Mouse (Mus musculus): ENCODE measurements around the gene Clk2. TPM values are rescaled to one million over a fixed set of nuclear protein-coding genes. Genes with fewer than 3 reads are reported as not detected.
A peak's percentile ranks its signal among the peaks of the same experiment; 100 is the strongest.

Clk2 gene
- polyA plus RNA-seq, 1 experiment, result 48.3 TPM

DNA sequence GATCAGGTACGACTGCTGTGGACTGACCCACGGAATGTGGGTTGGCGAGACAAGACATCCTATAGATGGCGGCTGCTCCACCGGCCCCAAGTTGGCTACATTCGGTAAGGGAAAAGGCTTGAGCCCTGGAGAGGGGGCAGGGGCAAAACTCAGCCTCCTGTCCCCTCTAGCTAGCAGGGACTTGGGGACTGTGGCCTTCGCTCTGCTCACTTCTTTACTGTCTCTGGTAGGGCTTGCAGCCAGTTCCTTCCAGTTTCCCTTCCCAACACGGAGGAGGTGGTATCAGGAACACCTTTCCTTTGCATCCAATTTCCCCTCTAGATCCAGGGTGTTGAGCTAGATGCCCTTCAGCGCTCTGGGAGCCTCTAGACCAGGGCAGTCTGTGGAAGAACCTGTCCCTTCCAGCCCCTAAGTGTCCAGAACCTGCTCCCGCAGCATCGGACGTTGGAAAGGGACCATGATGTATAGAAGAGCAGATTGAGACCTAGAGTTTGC lies 60.8 kb downstream of the Clk2 start:
- TF ChIP-seq CTCF (IDR thresholded peaks at IDR 0.05; ENCODE audit: control insufficient read depth, insufficient read depth, insufficient replicate concordance, low read depth, low read length), result no peak
- TF ChIP-seq POLR2A (IDR thresholded peaks at IDR 0.05; ENCODE audit: control insufficient read depth, low read depth, low read length), result no peak
- Histone ChIP-seq H3K4me3 (ENCODE audit: control insufficient read depth, low read depth, low read length) (peak overlapping the region; percentile 89), H3K27me3 (ENCODE audit: control insufficient read depth, insufficient read depth, low read length) (no peaks in the 10 kb centered on the region), H3K27ac (ENCODE audit: control insufficient read depth, insufficient read depth, low read depth, low read length) (no peak overlapping the region; the same call in 1 of the 2 replicates), H3K36me3 (ENCODE audit: control insufficient read depth, insufficient read depth, low read length) (no peaks in the 10 kb centered on the region; the same call in 1 of the 2 replicates), H3K4me1 (ENCODE audit: control insufficient read depth, insufficient read depth, low read length) (peaks cover 20% of the 10 kb centered on the region)

DNA sequence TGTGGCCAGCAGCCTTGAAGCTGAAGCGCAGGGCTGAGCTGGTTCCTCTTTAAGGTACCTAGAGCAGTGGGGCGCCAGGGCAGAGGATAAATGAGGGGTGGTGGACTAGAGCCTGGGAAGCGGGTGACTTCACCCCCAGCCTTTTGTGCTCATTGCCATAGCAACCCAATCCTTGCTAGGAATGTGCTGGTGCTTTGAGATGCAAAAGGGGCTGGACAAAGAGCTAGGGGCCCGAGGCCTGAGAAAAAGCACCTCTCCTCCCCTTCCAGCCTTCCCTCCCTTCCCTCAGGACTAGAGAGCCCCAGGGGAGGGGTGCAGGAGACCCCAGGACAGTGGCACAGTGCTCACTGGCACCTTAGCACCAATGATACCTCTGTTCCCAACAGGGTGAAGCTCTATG lies 61.3 kb downstream of the Clk2 start:
- Histone ChIP-seq H3K4me1 (ENCODE audit: control insufficient read depth, insufficient read depth, low read length) (peaks cover 20% of the 10 kb centered on the region), H3K4me3 (ENCODE audit: control insufficient read depth, low read depth, low read length) (peak overlapping the region; percentile 89), H3K36me3 (ENCODE audit: control insufficient read depth, insufficient read depth, low read length) (no peaks in the 10 kb centered on the region; the same call in 1 of the 2 replicates), H3K27me3 (ENCODE audit: control insufficient read depth, insufficient read depth, low read length) (no peaks in the 10 kb centered on the region), H3K27ac (ENCODE audit: control insufficient read depth, insufficient read depth, low read depth, low read length) (no peak overlapping the region; the same call in 1 of the 2 replicates)
- no peak for TF ChIP-seq CTCF (IDR thresholded peaks at IDR 0.05; ENCODE audit: control insufficient read depth, insufficient read depth, insufficient replicate concordance, low read depth, low read length)

DNA sequence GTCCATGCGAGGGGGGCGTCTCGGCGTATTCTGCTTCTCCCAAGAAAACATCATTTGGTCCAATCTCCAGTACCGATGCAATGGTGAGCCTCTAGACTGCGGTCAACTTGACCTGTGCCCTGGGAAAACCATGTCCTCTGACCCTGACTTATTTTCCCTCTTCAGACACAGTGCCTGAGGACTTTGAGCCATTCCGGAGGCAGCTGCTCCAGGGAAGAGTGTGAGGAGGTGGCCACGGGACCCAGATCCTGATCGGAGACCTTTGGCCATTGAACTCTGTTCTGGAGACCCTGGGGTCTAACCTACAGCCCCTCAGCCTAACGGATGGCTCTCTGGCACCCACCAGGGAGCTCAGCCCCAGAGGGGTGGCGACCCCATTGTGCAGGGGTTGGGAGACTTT lies 61.8 kb downstream of the Clk2 start:
- no peak overlapping the region; the same call in 1 of the 2 replicates for H3K27ac ChIP-seq (ENCODE audit: control insufficient read depth, insufficient read depth, low read depth, low read length)
- H3K4me1 ChIP-seq (ENCODE audit: control insufficient read depth, insufficient read depth, low read length), result peaks cover 20% of the 10 kb centered on the region
- no peaks in the 10 kb centered on the region; the same call in 1 of the 2 replicates for H3K36me3 ChIP-seq (ENCODE audit: control insufficient read depth, insufficient read depth, low read length)
- no peak for TF ChIP-seq POLR2A (IDR thresholded peaks at IDR 0.05; ENCODE audit: control insufficient read depth, low read depth, low read length)
- TF ChIP-seq CTCF (IDR thresholded peaks at IDR 0.05; ENCODE audit: control insufficient read depth, insufficient read depth, insufficient replicate concordance, low read depth, low read length), result no peak
- H3K4me3 ChIP-seq (ENCODE audit: control insufficient read depth, low read depth, low read length), result peak overlapping the region; percentile 89
- no peaks in the 10 kb centered on the region for H3K27me3 ChIP-seq (ENCODE audit: control insufficient read depth, insufficient read depth, low read length)

Other genes starting within 250 kb of the Clk2 start
- 5.6 and 6.1 TPM in 2 replicates for gene Ash1l, start 214.2 kb upstream of the Clk2 start, polyA plus RNA-seq (2012; rRNA removed)
- 181 and 189 TPM in 2 replicates for gene Dap3, start 213.6 kb upstream of the Clk2 start, polyA plus RNA-seq (2012; rRNA removed)
- gene Rusc1, start 71.5 kb upstream of the Clk2 start, polyA plus RNA-seq (2012; rRNA removed), result 7.3 and 9.0 TPM in 2 replicates
- gene Gm43738, start 63.7 kb upstream of the Clk2 start, polyA plus RNA-seq (2012; rRNA removed), result not detected in 2 replicates
- 109 and 114 TPM in 2 replicates for gene Fdps, start 62.8 kb upstream of the Clk2 start, polyA plus RNA-seq (2012; rRNA removed)
- not detected in 2 replicates for gene Pklr, start 28.7 kb upstream of the Clk2 start, polyA plus RNA-seq (2012; rRNA removed)
- 1.7 and 2.2 TPM in 2 replicates for gene Hcn3, start 4.6 kb upstream of the Clk2 start, polyA plus RNA-seq (2012; rRNA removed)
- 70.9 and 73.0 TPM in 2 replicates for gene Scamp3, start 12.7 kb downstream of the Clk2 start, polyA plus RNA-seq (2012; rRNA removed)
- gene Fam189b, start 18.3 kb downstream of the Clk2 start, polyA plus RNA-seq (2012; rRNA removed), result 5.7 and 7.1 TPM in 2 replicates
- 17.4 and 19.9 TPM in 2 replicates for gene Gba, start 38.1 kb downstream of the Clk2 start, polyA plus RNA-seq (2012; rRNA removed)
- gene Thbs3, start 50.4 kb downstream of the Clk2 start, polyA plus RNA-seq (2012; rRNA removed), result 66.6 and 73.2 TPM in 2 replicates
- 482 and 525 TPM in 2 replicates for gene Mtx1, start 62.3 kb downstream of the Clk2 start, polyA plus RNA-seq (2012; rRNA removed)
- gene Muc1, start 64.3 kb downstream of the Clk2 start, polyA plus RNA-seq (2012; rRNA removed), result 35.1 and 38.3 TPM in 2 replicates
- gene Krtcap2, start 81.2 kb downstream of the Clk2 start, polyA plus RNA-seq (2012; rRNA removed), result 30.7 and 43.7 TPM in 2 replicates
- gene Trim46, start 81.5 kb downstream of the Clk2 start, polyA plus RNA-seq (2012; rRNA removed), result 27.7 and 27.9 TPM in 2 replicates
- 42.2 and 53.9 TPM in 2 replicates for gene Dpm3, start 94.6 kb downstream of the Clk2 start, polyA plus RNA-seq (2012; rRNA removed)
- 9.7 and 12.7 TPM in 2 replicates for gene Slc50a1, start 105.8 kb downstream of the Clk2 start, polyA plus RNA-seq (2012; rRNA removed)
- gene Efna1, start 116.3 kb downstream of the Clk2 start, polyA plus RNA-seq (2012; rRNA removed), result 1.1 and 1.7 TPM in 2 replicates
- 9.9 and 13.3 TPM in 2 replicates for gene Efna3, start 158.2 kb downstream of the Clk2 start, polyA plus RNA-seq (2012; rRNA removed)
- gene Efna4, start 173.2 kb downstream of the Clk2 start, polyA plus RNA-seq (2012; rRNA removed), result 1.1 and 1.6 TPM in 2 replicates
- 39.7 and 51.1 TPM in 2 replicates for gene Adam15, start 185.2 kb downstream of the Clk2 start, polyA plus RNA-seq (2012; rRNA removed)
- gene Dcst2, start 197.2 kb downstream of the Clk2 start, polyA plus RNA-seq (2012; rRNA removed), result 108 and 110 TPM in 2 replicates
- gene Dcst1, start 200.5 kb downstream of the Clk2 start, polyA plus RNA-seq (2012; rRNA removed), result 74.5 and 81.0 TPM in 2 replicates
- gene Zbtb7b, start 230.0 kb downstream of the Clk2 start, polyA plus RNA-seq (2012; rRNA removed), result 4.4 and 5.9 TPM in 2 replicates
- not detected in 2 replicates for gene Lenep, start 238.0 kb downstream of the Clk2 start, polyA plus RNA-seq (2012; rRNA removed)
- 67.6 and 71.8 TPM in 2 replicates for gene Flad1, start 247.1 kb downstream of the Clk2 start, polyA plus RNA-seq (2012; rRNA removed)

Measured in testis, adult 2 months (tissue).